Mouse (Mus musculus) Muller cell, postnatal 12 days (primary cell): ENCODE measurements around the gene 4930522H14Rik.

ENCODE experiments used
- DNase-seq: peaks from one replicate; pipeline ENCODE4 v3.0.0-alpha.2; 2015; ENCODE audit errors: inconsistent ontology term

4930522H14Rik gene

GRCm38 (mm10) chr4:109475577-109476553 is 55.2 kb downstream of the 4930522H14Rik start:
- DNase-seq: peak; percentile 56

- no peak for DNase-seq
These were observed 56.0 kb downstream of the 4930522H14Rik start for GRCm38 (mm10) chr4:109475078-109475477.

GRCm38 (mm10) chr4:109472566-109472965 is 58.5 kb downstream of the 4930522H14Rik start:
- no peak for DNase-seq

GRCm38 (mm10) chr4:109471606-109472005 is 59.5 kb downstream of the 4930522H14Rik start:
- DNase-seq: no peak

GRCm38 (mm10) chr4:109467687-109468086 is 63.4 kb downstream of the 4930522H14Rik start:
- no peak for DNase-seq

GRCm38 (mm10) chr4:109463892-109464291 is 67.2 kb downstream of the 4930522H14Rik start:
- no peak for DNase-seq

- DNase-seq: peak; percentile 71
These were observed 70.5 kb downstream of the 4930522H14Rik start for GRCm38 (mm10) chr4:109460421-109461179.

- DNase-seq: no peak
These were observed 74.3 kb downstream of the 4930522H14Rik start for GRCm38 (mm10) chr4:109456821-109457220.
